Mouse (Mus musculus): ENCODE data around the gene Gm44511.
"Not testable (repeated sequence)": the region's sequence is repeated elsewhere in the genome, so short reads cannot be mapped to it uniquely, and the experiment has no call there.

The Gm44511 gene

GRCm38 (mm10) chr6:128761144-128761540 lies 65.0 kb downstream of the Gm44511 start:
- DNase-seq (ENCODE audit: low spot score), result no peak

DNA sequence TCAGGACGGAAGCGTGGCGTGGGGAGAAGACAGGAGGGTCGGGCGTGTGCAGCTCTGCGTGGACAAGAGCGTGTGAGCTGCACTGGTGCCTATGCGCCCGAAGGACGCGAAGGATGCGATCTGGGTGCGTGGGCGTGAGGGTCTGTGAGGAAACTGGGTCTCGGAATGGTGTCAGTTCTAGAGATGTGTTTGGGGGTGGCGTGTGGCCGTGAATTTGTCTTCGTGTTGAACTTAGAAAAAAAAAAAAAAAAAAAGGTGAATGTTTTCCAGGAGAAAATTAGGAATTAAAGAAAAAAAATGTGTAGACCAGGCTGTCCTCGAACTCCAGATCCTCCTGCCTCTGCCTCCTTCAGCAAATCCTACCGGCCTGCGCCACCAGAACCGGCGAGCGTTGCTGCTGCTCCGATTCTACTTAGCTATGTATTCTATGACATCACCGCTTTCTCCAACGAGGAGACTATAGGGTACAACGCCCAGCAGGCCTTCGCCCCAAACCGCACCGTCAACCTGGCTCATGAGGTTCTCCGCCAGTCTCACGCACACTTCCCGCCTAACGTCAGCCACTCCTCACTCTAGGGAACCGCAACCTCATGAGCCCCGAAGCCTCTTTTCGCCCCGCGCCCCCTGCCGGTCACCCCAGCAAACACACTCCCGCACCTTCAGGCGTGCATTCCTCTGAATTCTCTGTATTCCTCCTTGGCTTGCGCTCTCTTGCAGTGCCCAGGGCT lies 65.5 kb downstream of the Gm44511 start:
- DNase-seq (ENCODE audit: low spot score), result peak; percentile 85

DNA sequence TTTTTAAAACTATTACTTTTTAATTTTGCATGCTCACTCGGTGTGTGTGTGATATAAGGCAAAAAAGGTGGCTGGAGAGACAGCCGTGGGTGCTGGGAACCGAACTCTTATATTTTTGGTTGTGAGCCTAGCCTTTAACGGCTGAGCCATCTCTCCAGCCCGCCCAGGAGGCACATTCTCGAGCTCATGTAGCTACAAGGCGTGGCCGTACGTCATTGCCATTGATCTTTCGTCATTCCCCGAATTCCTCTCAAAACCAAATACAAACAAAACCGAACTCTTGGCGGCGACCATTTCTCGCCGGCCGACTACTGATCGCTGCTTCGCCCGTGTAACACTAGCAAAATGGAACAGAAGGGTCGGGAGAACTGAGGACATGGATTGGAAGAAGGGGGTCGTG lies 66.1 kb downstream of the Gm44511 start:
- peak; percentile 90 for DNase-seq (ENCODE audit: low spot score)

DNA sequence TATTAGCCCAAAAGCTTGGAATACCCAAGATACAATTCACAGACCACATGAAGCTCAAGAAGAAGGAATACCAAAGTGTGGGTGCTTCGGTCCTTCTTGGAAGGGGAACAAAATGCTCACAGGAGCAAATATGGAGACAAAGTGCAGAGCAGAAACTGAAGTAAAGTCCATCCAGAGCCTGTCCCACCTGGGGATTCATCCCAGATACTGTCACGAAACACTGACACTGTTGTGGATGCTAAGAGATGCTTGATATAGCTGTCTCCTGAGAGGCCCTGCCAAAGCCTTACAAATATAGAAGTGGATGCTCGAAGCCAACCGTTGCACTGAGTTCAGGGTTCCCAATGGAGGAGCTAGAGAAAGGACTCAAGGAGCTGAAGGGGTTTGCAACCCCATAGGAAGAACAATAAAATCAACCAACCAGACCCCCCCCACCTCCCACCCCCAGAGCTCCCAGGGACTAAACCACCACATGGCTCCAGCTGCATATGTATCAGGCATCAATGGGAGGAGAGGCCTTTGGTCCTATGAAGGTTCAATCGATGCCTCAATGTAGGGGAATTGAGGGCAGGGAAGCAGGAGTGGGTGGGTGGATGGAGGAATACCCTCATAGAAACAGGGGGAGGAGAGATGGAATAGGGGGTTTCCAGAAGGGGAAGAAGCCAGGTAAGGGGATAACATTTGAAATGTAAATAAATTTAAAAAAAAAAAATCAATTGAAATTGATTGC lies 66.7 kb downstream of the Gm44511 start:
- no peak for DNase-seq (ENCODE audit: low spot score)

DNA sequence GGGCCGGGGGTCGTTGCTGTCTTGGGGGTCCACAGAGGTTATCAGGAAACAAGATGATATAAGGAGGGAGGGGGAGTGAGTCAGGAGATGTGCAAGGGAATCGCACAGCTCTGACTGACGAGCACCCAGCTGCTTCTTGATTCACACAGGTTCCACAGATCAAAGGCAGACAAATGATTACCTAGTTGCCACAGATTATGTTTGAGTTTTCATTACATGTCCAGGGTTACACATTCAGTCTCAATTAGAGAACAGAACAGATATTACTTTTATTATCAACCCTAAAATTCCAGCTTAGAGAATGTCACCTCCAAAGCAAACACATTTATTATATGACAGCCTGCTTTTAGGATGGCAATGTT lies 70.7 kb downstream of the Gm44511 start:
- not testable (repeated sequence) for DNase-seq (ENCODE audit: low spot score)

DNA sequence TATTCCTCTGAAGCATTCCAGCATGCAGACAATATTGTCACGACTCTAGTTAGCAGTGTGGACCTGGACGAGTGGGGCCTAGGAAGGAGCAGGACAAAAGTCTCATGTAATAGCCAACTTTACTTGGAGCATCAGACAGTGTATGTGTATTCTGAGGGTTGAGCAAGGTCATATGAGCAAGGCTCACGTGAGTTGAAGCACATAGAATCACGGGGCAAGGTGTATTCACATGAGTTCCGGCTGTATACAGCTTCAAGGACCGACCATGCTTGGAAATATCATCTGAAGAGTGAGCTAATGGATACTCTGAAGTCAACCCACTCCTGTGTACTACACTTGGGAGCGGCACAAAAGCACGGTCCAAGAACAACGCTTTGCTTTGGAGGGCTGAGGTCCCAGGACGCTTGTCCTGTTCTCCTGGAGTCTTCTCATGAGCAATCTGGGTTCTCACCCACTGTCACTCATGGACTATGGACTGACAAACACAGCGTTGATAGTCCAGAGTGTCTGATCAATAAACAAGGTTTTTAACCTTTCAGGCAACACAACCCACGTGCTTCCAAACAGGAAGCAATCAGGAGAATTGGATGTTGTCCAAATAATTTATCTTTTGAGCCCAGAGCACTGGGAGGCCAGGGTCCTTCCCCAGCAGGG lies 71.2 kb downstream of the Gm44511 start:
- DNase-seq (ENCODE audit: low spot score), result not testable (repeated sequence)

DNA sequence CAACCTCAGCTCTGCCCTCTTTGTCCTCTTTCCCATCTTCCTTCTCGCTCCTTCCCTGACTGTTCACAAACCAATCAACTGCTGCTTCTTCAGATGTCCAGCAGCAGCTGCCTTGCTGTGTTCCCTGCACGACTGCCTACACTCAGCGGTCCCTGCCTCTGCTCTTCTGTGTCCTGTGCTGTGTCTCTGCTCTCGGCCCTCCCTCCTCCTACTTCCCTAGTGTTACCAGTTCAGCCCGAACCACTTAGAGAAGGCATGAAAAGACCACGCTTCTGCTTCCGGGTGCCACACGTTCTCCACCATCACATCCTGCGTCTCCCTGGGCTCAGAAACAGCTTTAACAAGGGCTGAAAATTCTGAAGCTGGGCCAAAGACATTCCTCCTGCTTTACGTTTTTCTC lies 71.8 kb downstream of the Gm44511 start:
- not testable (repeated sequence) for DNase-seq (ENCODE audit: low spot score)

DNA sequence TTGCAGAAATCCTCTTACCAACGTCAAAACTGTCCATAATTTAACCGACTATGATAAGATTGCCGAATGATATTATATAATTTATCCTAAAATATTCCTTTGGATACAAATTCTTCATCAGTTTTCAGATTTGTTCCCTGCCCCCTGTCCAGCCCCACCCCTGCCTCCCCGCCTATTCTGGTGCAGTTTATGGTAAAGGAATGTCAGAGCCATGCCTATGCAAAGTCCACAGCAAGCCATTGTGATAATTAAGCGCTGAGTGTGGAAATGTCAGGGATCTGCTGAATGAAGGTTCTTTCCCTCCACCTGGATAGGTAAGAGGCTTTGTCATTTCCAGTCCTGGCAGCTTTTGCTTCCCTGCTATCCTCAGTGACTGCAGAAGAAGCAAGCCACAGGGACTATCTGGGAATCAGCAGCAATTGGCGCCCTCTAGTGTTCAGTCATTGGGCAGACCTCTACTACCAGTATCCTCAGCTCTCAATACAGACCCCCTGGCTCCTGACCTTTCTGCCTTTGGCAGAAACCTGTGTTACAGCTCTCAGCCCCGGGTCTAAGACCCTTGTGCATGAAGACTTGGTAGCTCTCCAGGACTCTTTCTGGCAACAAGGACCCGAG lies 72.4 kb downstream of the Gm44511 start:
- DNase-seq (ENCODE audit: low spot score), result peak; percentile 85

GRCm38 (mm10) chr6:128747006-128747405 lies 79.1 kb downstream of the Gm44511 start:
- DNase-seq (ENCODE audit: low spot score), result not testable (repeated sequence)

GRCm38 (mm10) chr6:128737445-128737844 lies 88.7 kb downstream of the Gm44511 start:
- no peak for DNase-seq (ENCODE audit: low spot score)

DNA sequence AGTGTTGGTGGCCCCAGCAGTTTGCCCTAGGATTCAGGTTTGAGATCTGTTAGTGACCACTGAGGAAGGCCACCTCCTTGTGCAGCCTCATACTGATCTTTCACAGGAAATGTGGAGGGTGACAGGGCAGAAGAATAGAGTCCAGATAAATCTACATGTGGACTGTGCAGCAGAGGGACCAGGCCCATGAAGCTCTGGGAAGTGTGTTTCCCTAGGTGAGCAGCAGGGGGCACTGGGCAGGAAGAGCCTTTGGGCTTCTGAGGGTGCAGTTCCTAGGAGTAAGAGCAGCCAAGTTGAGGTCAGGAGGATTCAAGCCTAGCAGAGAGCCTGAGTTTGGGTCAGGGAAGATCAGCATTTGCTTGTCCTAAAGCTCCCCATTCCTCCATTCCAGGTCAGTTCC lies 90.0 kb downstream of the Gm44511 start:
- DNase-seq (ENCODE audit: low spot score), result no peak

DNA sequence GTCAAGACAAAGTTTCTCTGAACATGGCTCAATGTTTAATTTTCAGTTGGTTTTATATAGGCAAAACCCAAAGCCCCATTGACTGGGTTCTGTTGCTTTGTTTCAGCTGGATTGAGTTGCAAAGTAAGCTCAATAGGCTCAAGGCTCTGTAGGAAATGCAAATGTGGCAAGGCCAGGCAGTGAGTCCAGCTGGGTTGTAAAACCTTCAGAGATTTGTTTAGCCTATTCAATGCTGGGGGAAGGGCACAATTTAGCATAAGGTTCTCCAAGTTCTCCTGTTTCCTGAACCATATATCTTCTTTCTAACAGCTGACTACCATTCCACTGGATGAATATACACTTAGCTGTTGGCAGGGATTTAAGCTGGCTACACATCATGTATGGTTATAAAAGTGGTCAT lies 91.2 kb downstream of the Gm44511 start:
- no peak for DNase-seq (ENCODE audit: low spot score)

DNA sequence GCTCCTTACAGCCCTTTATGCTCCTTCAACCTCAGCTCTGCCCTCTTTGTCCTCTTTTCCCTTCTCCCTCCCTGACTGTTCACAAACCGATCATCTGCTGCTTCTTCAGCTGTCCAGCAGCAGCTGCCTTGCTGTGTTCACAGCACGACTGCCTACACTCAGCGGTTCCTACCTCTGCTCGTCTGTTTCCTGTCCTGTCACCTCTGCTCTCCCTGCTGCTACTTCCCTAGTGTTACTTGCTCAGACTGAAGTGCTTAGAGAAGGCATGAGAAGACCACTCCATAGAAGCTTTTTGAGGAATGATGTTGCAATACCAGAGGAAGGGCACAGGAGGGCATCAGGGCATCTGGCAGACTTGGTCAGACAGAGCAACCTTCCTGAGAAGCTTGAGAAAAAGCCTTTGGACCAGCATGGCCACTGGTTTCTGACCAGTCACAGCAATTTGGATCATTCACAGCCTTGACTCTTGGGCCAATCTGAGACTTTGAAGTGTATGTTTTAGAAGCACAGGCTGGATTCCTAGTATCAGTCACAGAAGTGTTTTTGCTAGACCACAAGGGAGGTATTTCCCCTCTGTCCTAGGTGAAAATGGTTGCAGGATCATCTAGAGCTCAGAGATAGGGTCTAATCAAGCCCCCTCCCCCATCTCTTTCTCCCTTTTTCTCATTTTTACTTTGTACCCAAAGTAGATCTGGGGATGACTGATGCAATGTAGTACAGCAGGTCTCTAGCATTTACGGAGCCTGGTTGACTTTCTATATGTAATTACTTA lies 92.0 kb downstream of the Gm44511 start:
- DNase-seq (ENCODE audit: low spot score), result no peak

DNA sequence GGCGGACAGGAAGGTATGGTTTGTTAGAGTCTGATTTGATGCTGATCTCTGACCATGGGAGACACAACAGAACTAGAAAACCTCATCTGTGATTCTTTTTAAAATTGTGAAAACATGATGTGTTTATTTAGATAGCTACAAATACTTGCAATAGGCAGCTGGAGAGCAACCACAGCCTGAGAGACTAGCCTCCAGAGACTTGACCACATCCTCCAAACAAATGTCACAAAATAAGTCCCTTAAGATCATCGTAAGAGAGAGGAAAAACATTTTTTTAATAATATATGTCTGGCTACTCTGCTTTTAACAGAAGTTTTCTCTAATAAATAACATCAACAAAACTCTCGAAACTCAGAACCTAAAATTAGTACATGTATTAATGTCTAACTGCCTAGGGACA lies 94.1 kb downstream of the Gm44511 start:
- DNase-seq (ENCODE audit: low spot score), result no peak
